Mouse (Mus musculus) MEL-GATA-1-ER (cell line): ENCODE measurements at regions not wholly inside any gene's neighbourhood (a gene's known extent, or its start where the extent isn't known, plus 50 kb on each side); places are given as distances from the start of the nearest gene placed in this dataset.
"Not testable (repeated sequence)": the region's sequence is repeated elsewhere in the genome, so short reads cannot be mapped to it uniquely, and the experiment has no call there.

ENCODE experiments used
- DNase-seq: peaks from one replicate; pipeline ENCODE4 v3.0.0-alpha.2; 2012; ENCODE audit warnings: low read depth; ENCODE audit errors: extremely low read depth

DNA sequence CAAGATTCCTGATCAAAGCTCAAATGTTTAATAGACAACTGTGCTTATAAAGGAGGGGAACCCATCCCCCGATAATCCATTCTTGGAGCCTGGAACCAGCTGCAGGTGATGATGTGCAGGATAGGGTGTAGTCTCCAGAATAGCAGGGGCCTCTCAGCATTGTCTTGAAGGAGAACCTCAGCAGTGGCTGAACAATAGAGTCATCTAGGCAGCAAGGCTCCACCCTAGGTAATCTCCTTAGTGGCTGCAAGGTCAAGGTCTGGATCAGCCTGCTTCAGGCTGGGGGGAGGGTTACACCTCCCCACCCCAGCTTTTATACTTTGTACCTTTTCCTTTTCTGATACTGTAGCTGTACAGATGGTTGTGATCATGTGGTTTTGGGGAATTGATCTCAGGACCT, 116.8 kb upstream of the Mettl4 start:
- no peak for DNase-seq

DNA sequence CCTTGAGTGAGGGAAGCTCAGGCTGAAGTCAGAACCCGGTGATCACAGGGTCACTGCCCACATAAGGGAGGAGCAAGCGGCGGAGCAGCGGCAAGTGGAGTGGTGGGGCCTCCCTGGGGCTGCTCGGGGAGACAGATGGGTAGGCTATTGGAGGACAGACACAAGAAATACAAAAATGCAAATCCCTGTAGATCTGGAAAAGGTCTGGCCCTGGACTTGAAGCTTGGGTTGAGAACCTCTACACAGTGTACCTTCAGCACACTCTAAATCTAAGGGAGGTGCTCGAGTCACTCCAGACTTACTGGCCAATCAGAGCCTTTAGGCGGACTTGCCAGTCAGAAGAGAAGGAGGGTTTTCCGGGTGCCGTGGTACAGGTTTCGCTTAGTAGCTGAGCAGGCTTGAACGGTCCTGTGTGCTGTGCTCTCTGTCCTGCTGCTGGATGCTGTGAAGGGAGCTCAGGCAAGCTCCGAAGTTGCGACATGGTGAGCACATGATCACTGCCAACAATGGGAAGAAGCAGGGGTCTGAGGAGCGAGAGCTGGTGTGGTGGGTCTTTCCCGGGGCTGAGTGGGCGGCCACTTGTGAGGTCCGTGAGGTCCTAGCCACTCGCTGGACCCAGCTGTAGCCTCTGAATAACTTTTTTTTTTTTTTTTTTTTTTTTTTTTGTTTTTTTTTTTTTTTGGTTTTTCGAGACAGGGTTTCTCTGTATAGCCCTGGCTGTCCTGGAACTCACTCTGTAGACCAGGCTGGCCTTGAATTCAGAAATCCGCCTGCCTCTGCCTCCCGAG, 114.9 kb upstream of the Mettl4 start:
- DNase-seq: peak; percentile 94

DNA sequence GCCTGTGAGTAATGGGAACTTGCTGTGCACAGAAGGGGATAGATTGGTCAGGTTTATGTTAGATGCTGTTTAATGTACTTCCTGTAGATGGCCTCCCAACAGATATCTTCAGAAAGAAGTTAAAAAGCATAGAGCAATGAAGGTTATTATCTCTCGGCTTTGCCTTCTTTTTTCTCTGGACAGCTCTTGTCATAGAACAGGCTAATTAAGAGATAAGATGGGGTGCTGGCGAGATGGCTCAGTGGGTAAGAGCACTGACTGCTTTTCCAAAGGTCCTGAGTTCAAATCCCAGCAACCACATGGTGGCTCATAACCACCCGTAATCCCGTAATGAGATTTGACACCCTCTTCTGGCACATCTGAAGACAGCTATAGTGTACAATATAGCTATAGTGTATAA, 104.9 kb upstream of the Mettl4 start:
- not testable (repeated sequence) for DNase-seq

GRCm38 (mm10) chr17:94834446-94835117, 84.8 kb upstream of the Mettl4 start:
- DNase-seq: peak; percentile 74

GRCm38 (mm10) chr17:94834067-94834445, 84.2 kb upstream of the Mettl4 start:
- not testable (repeated sequence) for DNase-seq

DNA sequence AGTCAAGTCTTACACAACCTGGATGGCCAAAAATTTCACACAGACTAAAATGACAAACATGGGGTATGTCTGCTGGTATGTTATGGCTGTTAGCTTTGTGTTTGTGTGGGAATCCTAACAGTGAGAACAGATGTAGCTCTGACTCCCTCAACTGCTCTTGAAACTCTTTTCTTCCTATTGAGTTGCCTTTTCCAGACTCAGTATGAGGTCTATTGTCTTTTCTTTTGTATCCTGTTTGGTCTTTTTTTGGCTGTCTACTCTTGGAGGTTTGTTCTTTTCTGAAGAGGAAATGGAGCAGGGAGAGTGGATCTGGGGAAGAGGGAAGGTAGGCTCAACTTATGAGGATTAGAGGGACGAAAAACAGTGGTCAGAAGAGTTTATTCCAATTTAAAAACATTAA, 76.6 kb upstream of the Mettl4 start:
- not testable (repeated sequence) for DNase-seq

GRCm38 (mm10) chr17:94808758-94809157, 58.9 kb upstream of the Mettl4 start:
- DNase-seq: no peak
